Mouse (Mus musculus): ENCODE data around the gene Olfr1224-ps1. TPM values are rescaled to one million over a fixed set of nuclear protein-coding genes. Genes with fewer than 3 reads are reported as not detected.
"Not testable (repeated sequence)": the region's sequence is repeated elsewhere in the genome, so short reads cannot be mapped to it uniquely, and the experiment has no call there.

The Olfr1224-ps1 gene
- total RNA-seq (2021): not detected
- long read RNA-seq, experiment 1: 0 reads
- long read RNA-seq, experiment 2: 0 reads

- not testable (repeated sequence) for DNase-seq
Observed at GRCm38 (mm10) chr2:89163991-89164390, at the start of gene Olfr1224-ps1. Gene Olfr1224-ps1 (minus strand): TSS chr2:89164091.

- no peak for DNase-seq
Observed at GRCm38 (mm10) chr2:89199948-89200347, 36.1 kb upstream of the Olfr1224-ps1 start, which contains the start of gene Olfr1226. Gene Olfr1226 (minus strand): TSS chr2:89200048.

- no peak for DNase-seq
Observed at GRCm38 (mm10) chr2:89196325-89196982, 32.6 kb upstream of the Olfr1224-ps1 start.

DNA sequence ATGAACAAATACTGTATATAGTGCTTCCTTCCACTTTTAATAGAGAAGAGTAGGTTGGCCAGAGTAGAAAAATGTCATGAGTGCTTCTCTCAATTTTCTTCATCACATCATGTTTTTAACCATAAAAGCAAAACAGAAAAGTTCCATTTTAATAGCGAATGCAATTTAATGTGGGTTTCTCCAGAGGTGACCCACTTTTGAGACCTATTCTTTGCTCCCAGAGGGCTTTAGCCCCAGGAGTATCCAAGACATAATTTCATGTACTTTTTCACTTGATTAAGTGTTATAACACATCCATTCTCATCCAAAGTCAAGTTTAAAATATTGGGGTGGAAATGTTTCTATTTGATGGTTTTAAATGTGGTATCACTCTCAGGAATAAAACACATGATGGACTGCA lies 10.7 kb upstream of the Olfr1224-ps1 start, which contains the start of gene Olfr1225:
Gene Olfr1225, minus strand, starts transcription at position 101 of the 400 bp plus-strand sequence.
- DNase-seq: no peak

DNA sequence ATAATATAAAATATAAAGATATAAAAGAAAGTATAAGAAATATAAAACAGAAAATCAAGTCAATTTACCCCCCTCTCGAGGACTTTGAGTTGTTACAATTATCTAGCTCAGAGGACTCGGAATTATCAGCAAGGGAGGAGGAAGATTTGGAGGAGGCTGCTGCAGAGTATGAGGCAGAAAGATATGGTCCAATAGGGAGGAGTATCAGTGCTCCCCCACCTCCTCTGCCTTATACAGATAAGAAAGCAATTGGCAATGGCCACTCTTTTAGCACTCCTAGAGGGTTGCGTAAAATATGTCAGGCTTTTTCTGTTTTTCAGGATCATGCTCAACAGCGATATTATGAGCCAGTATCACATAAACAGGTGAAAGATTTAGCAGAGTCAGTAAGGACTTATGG lies 820 bp upstream of the Olfr1224-ps1 start:
- DNase-seq: not testable (repeated sequence)

GRCm38 (mm10) chr2:89151460-89151859 lies 12.4 kb downstream of the Olfr1224-ps1 start, which contains the start of gene Olfr1223:
Gene Olfr1223 (minus strand): TSS chr2:89151560.
- DNase-seq: no peak

DNA sequence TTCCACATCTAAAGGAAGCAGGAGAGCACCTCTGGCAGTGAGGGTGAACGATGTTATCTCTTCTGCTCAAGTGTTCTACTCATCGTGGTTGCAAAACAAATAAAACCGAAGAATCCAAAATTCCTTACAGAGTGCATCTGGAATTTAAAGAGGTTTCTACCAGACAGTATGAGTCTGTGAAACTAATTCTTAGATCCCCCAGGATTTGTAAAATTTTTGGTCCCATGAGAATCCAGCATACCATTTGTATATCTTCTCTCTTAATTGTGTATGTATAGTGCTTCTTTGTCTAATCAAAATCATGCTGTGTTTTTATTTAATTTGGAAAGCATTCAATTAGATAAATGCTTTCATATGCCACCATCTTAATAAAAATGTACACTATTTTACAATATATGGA lies 30.9 kb downstream of the Olfr1224-ps1 start, which contains the start of gene Olfr1222:
Gene Olfr1222, minus strand, starts transcription at position 101 of the 400 bp plus-strand sequence.
- no peak for DNase-seq

DNA sequence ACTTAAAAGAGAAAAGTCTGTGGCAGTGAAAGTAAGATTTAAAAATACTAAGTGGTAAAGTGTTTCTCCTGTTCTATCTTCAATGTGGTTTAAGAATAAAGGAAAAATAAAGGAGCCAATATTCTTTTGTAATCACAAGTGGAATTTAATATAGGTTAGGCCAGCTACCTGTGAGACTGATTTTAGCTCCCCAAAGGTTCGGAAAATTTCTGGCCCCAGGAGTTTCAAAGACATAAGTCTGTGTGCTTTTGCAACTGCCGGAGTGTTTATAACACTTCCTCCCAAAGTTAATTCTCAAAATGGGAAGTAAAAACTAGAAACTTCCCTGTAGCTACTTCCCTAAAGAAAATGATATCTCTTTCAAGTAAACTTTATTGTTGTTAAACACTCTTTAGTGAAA lies 46.7 kb downstream of the Olfr1224-ps1 start, which contains the start of gene Olfr1221:
Gene Olfr1221, minus strand, starts transcription at position 101 of the 400 bp plus-strand sequence.
- no peak for DNase-seq

GRCm38 (mm10) chr2:89106735-89107134 lies 57.2 kb downstream of the Olfr1224-ps1 start, which contains the start of gene Olfr1220:
Gene Olfr1220 (minus strand): TSS chr2:89106835.
- DNase-seq: no peak

DNA sequence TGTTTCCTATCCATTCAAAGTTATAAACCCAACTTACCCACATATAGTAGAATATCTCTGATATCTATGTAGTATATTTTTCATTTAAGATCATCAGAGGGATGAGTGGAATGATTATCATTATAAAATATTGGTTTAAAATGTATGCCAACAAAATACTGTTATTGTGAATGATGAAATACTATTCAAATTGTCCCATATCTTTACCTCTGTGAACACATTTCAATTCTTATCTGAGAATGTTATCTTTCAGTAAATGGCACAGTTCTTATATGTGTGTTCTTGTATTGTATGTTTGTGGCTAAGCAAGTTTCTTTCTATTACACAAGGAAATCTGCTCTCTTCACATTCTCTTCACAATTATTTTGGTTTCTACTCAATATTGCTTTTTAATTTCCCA lies 58.2 kb downstream of the Olfr1224-ps1 start:
- no peak for DNase-seq

Other genes with a start within 250 kb of the Olfr1224-ps1 start
- not detected for gene Olfr1209, start 248.9 kb downstream of the Olfr1224-ps1 start, total RNA-seq (2021)
- gene Olfr1211, start 226.0 kb downstream of the Olfr1224-ps1 start, total RNA-seq (2021): not detected
- not detected for gene Olfr1212, start 210.1 kb downstream of the Olfr1224-ps1 start, total RNA-seq (2021)
- gene Gm13762, start 183.8 kb downstream of the Olfr1224-ps1 start, total RNA-seq (2021): not detected
- gene Olfr1214, start 171.4 kb downstream of the Olfr1224-ps1 start, total RNA-seq (2021): not detected
- gene Olfr1215, start 157.1 kb downstream of the Olfr1224-ps1 start, total RNA-seq (2021): not detected
- gene Olfr1216, start 145.8 kb downstream of the Olfr1224-ps1 start, total RNA-seq (2021): not detected
- not detected for gene Olfr1217, start 132.0 kb downstream of the Olfr1224-ps1 start, total RNA-seq (2021)
- not detected for gene Olfr1218, start 102.9 kb downstream of the Olfr1224-ps1 start, total RNA-seq (2021)
- gene Olfr1219, start 80.6 kb downstream of the Olfr1224-ps1 start, total RNA-seq (2021): not detected
- not detected for gene Olfr1220, start 57.3 kb downstream of the Olfr1224-ps1 start, total RNA-seq (2021)
- gene Olfr1221, start 46.8 kb downstream of the Olfr1224-ps1 start, total RNA-seq (2021): not detected
- gene Olfr1222, start 31.0 kb downstream of the Olfr1224-ps1 start, total RNA-seq (2021): not detected
- not detected for gene Olfr1223, start 12.5 kb downstream of the Olfr1224-ps1 start, total RNA-seq (2021)
- gene Olfr1225, start 10.6 kb upstream of the Olfr1224-ps1 start, total RNA-seq (2021): not detected
- not detected for gene Olfr1226, start 36.0 kb upstream of the Olfr1224-ps1 start, total RNA-seq (2021)
- not detected for gene Olfr1228, start 90.0 kb upstream of the Olfr1224-ps1 start, total RNA-seq (2021)
- gene Olfr1229, start 123.9 kb upstream of the Olfr1224-ps1 start, total RNA-seq (2021): not detected
- not detected for gene Olfr1230, start 133.2 kb upstream of the Olfr1224-ps1 start, total RNA-seq (2021)
- not detected for gene Olfr1231, start 143.0 kb upstream of the Olfr1224-ps1 start, total RNA-seq (2021)
- gene Olfr1232, start 165.6 kb upstream of the Olfr1224-ps1 start, total RNA-seq (2021): not detected
- not detected for gene Olfr1233, start 178.3 kb upstream of the Olfr1224-ps1 start, total RNA-seq (2021)
- not detected for gene Olfr1234, start 200.8 kb upstream of the Olfr1224-ps1 start, total RNA-seq (2021)
- not detected for gene Olfr1238, start 245.6 kb upstream of the Olfr1224-ps1 start, total RNA-seq (2021)